Mouse (Mus musculus) heart, postnatal 0 days (tissue): Measurements from ENCODE around the gene Fam172a.

ENCODE experiments used
- CTCF ChIP-seq: IDR thresholded peaks from 2 replicates; pipeline ENCODE4 v1.5.1; 2016; ENCODE audit warnings: antibody characterized with exemption, control low read depth, low read depth
- EP300 ChIP-seq: IDR thresholded peaks from 2 replicates; pipeline ENCODE4 v1.6.1; 2016; ENCODE audit warnings: antibody characterized with exemption, low read depth

DNA sequence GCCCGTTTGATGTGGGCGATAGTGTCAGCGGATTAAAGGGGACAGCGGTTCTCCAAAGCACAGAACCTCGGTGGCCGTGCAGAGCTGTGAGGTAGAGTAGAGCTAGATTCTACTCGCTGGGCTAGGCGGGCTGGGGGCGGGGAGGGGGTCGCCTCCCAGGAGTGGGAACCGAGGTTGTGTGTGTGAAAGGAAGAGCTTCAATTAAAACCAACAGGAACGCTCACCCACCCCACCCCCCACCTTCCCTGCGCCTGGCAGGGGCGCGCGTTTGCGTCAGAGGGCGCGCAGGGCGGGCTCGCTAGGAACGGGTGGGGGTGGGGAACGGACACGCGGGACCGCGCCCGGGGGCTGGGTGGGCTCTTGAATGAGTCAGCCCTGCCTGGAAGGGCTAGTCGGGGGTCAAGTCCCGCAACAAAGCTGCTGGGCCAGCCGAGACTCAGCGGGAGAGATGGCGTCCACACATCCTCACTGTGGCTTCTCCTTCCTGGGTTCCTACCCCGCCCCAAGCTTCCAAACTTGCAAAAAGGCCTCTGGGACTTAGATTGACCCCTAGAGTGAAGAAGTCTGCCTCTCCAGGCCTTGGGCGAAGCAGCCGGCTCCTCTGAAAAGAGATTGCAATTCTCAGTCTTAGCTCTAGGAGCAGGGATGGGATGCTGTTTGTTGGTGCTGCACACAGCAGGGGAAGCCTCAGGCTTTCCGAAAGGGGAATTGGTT is 501.7 kb downstream of the Fam172a start:
- TF ChIP-seq CTCF (0 out of 2 replicates have a peak, but pooled peaks have one; percentile 10), EP300 (no peak)
